Mouse (Mus musculus): ENCODE results near the gene Slc34a3. TPM values are rescaled to one million over a fixed set of nuclear protein-coding genes. Genes with fewer than 3 reads are reported as not detected.
"Not testable (repeated sequence)": the region's sequence is repeated elsewhere in the genome, so short reads cannot be mapped to it uniquely, and the experiment has no call there.

The Slc34a3 gene
- polyA plus RNA-seq, 1 experiment from 2014 or later, result 0.26 TPM

DNA sequence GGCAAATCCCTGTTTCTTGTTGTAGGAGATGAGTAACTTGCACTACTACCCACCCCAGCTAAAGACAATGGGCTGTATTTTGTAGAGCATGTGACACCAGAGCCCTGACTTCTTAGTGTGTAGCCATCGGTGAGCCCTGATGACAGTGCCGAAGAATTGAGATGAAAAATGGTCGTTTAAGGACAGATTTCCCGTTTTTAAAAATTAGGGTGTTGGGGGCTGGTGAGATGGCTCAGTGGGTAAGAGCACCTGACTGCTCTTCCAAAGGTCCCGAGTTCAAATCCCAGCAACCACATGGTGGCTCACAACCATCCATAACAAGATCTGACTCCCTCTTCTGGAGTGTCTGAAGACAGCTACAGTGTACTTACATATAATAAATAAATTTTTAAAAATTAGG lies 23.1 kb upstream of the Slc34a3 start:
- DNase-seq (ENCODE audit: low spot score); H3K36me3 ChIP-seq (ENCODE audit: control insufficient read depth, insufficient read depth, low read length); H3K4me3 ChIP-seq (ENCODE audit: low read depth, low read length); H3K9me3 ChIP-seq (ENCODE audit: control insufficient read depth, low read length); ATAC-seq (replicated peaks; ENCODE audit: low FRiP score, low TSS enrichment, low read depth); H3K27me3 ChIP-seq (replicated peaks; ENCODE audit: control insufficient read depth, insufficient read depth, low read length); H3K9ac ChIP-seq (ENCODE audit: low read length); H3K27ac ChIP-seq (ENCODE audit: low read depth); H3K4me2 ChIP-seq (ENCODE audit: low read length): not testable (repeated sequence)
- peaks cover 11% of the 10 kb centered on the region for H3K4me1 ChIP-seq (replicated peaks; ENCODE audit: control insufficient read depth, insufficient read depth, low read length)
- WGBS, result 86% methylated on average over 5 of the region's 5 CpGs

GRCm38 (mm10) chr2:25256443-25257109 lies 22.4 kb upstream of the Slc34a3 start:
- Histone ChIP-seq H3K4me2 (ENCODE audit: low read length) (peak overlapping the region; percentile 82), H3K4me1 (replicated peaks; ENCODE audit: control insufficient read depth, insufficient read depth, low read length) (peaks cover 11% of the 10 kb centered on the region), H3K9ac (ENCODE audit: low read length) (peak overlapping the region; percentile 81; the same call in 1 of the 2 replicates), H3K4me3 (ENCODE audit: low read depth, low read length) (peak overlapping the region; percentile 81)
- H3K9me3 ChIP-seq (ENCODE audit: control insufficient read depth, low read length); H3K36me3 ChIP-seq (ENCODE audit: control insufficient read depth, insufficient read depth, low read length); H3K27me3 ChIP-seq (replicated peaks; ENCODE audit: control insufficient read depth, insufficient read depth, low read length); ATAC-seq (replicated peaks; ENCODE audit: low FRiP score, low TSS enrichment, low read depth); DNase-seq (ENCODE audit: low spot score); H3K27ac ChIP-seq (ENCODE audit: low read depth): not testable (repeated sequence)
- whole genome bisulfite sequencing, result 60% methylated on average over 10 of the region's 12 CpGs

- Histone ChIP-seq H3K4me3 (ENCODE audit: low read depth, low read length) (peak within 1 kb of the TSS; percentile 81), H3K36me3 (ENCODE audit: control insufficient read depth, insufficient read depth, low read length) (peaks cover 10% of the 10 kb centered on the region; the same call in 1 of the 2 replicates), H3K9me3 (ENCODE audit: control insufficient read depth, low read length) (no peaks in the 10 kb centered on the region), H3K27ac (ENCODE audit: low read depth) (peak within 1 kb of the TSS; percentile 83), H3K4me2 (ENCODE audit: low read length) (peak within 1 kb of the TSS; percentile 82), H3K27me3 (replicated peaks; ENCODE audit: control insufficient read depth, insufficient read depth, low read length) (no peaks in the 10 kb centered on the region), H3K9ac (ENCODE audit: low read length) (peak within 1 kb of the TSS; percentile 81), H3K4me1 (replicated peaks; ENCODE audit: control insufficient read depth, insufficient read depth, low read length) (peaks cover 11% of the 10 kb centered on the region)
- under 1% methylated on average over 39 of the region's 39 CpGs for WGBS
- DNase-seq (ENCODE audit: low spot score) (peak; percentile 99), ATAC-seq (replicated peaks; ENCODE audit: low FRiP score, low TSS enrichment, low read depth) (peak; percentile 89)
Observed at GRCm38 (mm10) chr2:25255284-25255779, 21.2 kb upstream of the Slc34a3 start, which contains the start of gene Tmem203. Gene Tmem203, plus strand, starts transcription at chr2:25255439.

GRCm38 (mm10) chr2:25252331-25252730 lies 18.2 kb upstream of the Slc34a3 start:
- WGBS, result 91% methylated on average over 1 of the region's 1 CpGs
- H3K9ac ChIP-seq (ENCODE audit: low read length), result no peak overlapping the region
- ATAC-seq (replicated peaks; ENCODE audit: low FRiP score, low TSS enrichment, low read depth) (no peak), DNase-seq (ENCODE audit: low spot score) (no peak)
- H3K27ac ChIP-seq (ENCODE audit: low read depth), result no peak overlapping the region
- no peaks in the 10 kb centered on the region for H3K9me3 ChIP-seq (ENCODE audit: control insufficient read depth, low read length)
- peaks cover 11% of the 10 kb centered on the region for H3K4me1 ChIP-seq (replicated peaks; ENCODE audit: control insufficient read depth, insufficient read depth, low read length)
- no peaks in the 10 kb centered on the region for H3K27me3 ChIP-seq (replicated peaks; ENCODE audit: control insufficient read depth, insufficient read depth, low read length)
- H3K4me2 ChIP-seq (ENCODE audit: low read length), result no peak overlapping the region
- H3K36me3 ChIP-seq (ENCODE audit: control insufficient read depth, insufficient read depth, low read length), result peaks cover 33% of the 10 kb centered on the region
- no peak overlapping the region for H3K4me3 ChIP-seq (ENCODE audit: low read depth, low read length)

DNA sequence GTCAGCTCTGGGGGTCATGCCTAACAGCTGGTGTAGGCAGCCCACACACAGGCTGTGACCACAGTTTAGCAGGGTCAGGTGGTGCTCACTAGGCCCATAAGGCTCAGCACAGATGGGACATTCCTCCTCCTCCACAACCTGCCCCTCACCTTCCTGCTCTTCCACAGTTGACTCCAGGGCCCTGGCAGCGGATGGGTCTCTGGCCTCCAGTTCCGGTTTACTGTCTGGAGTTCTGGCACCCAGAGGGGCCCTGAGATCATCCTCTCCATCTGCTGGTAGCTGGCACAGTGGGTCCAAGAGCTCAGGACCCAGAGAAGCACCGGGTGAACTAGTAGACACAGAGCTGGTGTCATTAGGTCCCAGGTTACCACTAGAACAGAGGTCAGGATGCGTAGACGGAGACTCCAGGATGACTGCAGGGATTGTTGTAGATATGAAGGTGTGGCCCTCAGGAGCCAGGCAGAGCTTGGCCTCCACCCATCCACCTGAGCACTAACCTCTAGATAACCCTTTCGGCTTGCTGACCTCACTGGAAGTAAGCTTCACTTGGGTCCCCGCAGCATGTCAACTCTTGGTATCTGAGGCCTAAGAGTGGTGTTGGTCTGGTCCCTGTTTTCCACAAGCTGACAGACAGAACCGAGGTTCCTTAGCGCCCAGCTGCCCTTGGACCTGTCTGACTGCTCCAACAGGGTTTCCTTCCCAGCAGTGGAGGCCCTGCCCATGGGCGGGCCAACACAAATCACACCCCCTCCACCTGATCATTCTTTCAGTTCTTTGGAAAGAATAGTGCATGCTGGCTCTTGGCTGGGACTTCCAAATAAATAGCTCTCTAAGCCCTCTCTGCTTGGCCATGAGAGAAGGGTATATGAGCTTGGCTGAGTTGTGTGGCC lies 12.3 kb upstream of the Slc34a3 start, which contains the start of gene AL732309.1:
AL732309.1 (minus strand) TSS at position 681 of the 890 bp plus-strand sequence.
- no peak within 1 kb of the TSS for H3K4me2 ChIP-seq (ENCODE audit: low read length)
- H3K27me3 ChIP-seq (replicated peaks; ENCODE audit: control insufficient read depth, insufficient read depth, low read length), result peaks cover 17% of the 10 kb centered on the region
- no peak within 1 kb of the TSS for H3K4me3 ChIP-seq (ENCODE audit: low read depth, low read length)
- WGBS, result 85% methylated on average over 10 of the region's 10 CpGs
- H3K36me3 ChIP-seq (ENCODE audit: control insufficient read depth, insufficient read depth, low read length), result peaks cover 34% of the 10 kb centered on the region
- ATAC-seq (replicated peaks; ENCODE audit: low FRiP score, low TSS enrichment, low read depth) (no peak), DNase-seq (ENCODE audit: low spot score) (no peak)
- no peak within 1 kb of the TSS for H3K9ac ChIP-seq (ENCODE audit: low read length)
- H3K9me3 ChIP-seq (ENCODE audit: control insufficient read depth, low read length), result no peaks in the 10 kb centered on the region
- no peak within 1 kb of the TSS for H3K27ac ChIP-seq (ENCODE audit: low read depth)
- no peaks in the 10 kb centered on the region; the same call in 1 of the 2 replicates for H3K4me1 ChIP-seq (replicated peaks; ENCODE audit: control insufficient read depth, insufficient read depth, low read length)

DNA sequence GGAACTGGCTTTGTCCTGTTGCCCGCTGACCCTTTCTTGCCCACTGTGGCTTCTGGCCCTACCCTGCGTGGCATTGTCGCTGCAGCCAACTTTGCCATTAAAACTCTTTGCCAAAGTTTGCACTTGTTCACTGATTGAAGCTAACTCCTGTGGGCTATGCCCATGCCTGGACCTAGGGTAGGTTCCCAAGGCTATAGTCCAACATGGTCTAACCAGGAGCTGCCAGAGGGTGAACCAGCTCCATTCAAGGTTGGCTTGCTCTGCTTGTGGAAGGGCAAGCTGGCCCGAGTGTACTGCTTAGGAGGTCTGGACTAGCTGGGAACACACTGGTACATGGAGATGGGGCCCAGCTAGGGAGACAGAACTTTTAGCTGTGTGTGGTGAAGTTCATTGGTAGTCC lies 10.0 kb upstream of the Slc34a3 start:
- ATAC-seq (replicated peaks; ENCODE audit: low FRiP score, low TSS enrichment, low read depth), result no peak
- Histone ChIP-seq H3K9me3 (ENCODE audit: control insufficient read depth, low read length) (no peaks in the 10 kb centered on the region), H3K27me3 (replicated peaks; ENCODE audit: control insufficient read depth, insufficient read depth, low read length) (peaks cover 22% of the 10 kb centered on the region), H3K36me3 (ENCODE audit: control insufficient read depth, insufficient read depth, low read length) (peaks cover 19% of the 10 kb centered on the region), H3K4me1 (replicated peaks; ENCODE audit: control insufficient read depth, insufficient read depth, low read length) (peaks cover 6% of the 10 kb centered on the region; the same call in 1 of the 2 replicates), H3K9ac (ENCODE audit: low read length) (no peak overlapping the region), H3K4me2 (ENCODE audit: low read length) (no peak overlapping the region), H3K4me3 (ENCODE audit: low read depth, low read length) (no peak overlapping the region), H3K27ac (ENCODE audit: low read depth) (no peak overlapping the region)
- WGBS, result 89% methylated on average over 4 of the region's 4 CpGs
- no peak for DNase-seq (ENCODE audit: low spot score)

DNA sequence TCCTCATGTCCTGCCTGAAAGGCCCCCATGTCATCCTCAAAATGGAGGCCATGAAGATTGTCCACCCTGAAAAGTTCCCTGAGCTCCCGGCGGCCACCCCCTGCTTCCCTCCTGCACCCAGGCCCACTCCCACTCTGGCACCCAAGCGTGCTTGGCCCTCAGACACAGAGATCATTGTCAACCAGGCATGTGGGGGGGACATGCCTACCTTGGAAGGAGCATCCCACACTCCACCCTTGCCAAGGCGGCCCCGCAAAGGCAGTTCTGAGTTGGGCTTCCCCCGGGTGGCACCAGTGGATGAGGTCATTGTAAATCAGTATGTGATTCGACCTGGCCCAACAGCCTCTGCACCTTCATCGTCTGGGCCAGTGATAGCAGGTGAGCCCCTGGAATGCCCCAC lies 9.2 kb upstream of the Slc34a3 start:
- DNase-seq (ENCODE audit: low spot score) (no peak), ATAC-seq (replicated peaks; ENCODE audit: low FRiP score, low TSS enrichment, low read depth) (no peak)
- Histone ChIP-seq H3K27me3 (replicated peaks; ENCODE audit: control insufficient read depth, insufficient read depth, low read length) (peaks cover 22% of the 10 kb centered on the region), H3K9me3 (ENCODE audit: control insufficient read depth, low read length) (no peaks in the 10 kb centered on the region), H3K9ac (ENCODE audit: low read length) (no peak overlapping the region), H3K4me2 (ENCODE audit: low read length) (no peak overlapping the region), H3K4me1 (replicated peaks; ENCODE audit: control insufficient read depth, insufficient read depth, low read length) (peaks cover 6% of the 10 kb centered on the region; the same call in 1 of the 2 replicates), H3K27ac (ENCODE audit: low read depth) (no peak overlapping the region), H3K36me3 (ENCODE audit: control insufficient read depth, insufficient read depth, low read length) (peaks cover 13% of the 10 kb centered on the region), H3K4me3 (ENCODE audit: low read depth, low read length) (no peak overlapping the region)
- WGBS, result 69% methylated on average over 8 of the region's 8 CpGs

DNA sequence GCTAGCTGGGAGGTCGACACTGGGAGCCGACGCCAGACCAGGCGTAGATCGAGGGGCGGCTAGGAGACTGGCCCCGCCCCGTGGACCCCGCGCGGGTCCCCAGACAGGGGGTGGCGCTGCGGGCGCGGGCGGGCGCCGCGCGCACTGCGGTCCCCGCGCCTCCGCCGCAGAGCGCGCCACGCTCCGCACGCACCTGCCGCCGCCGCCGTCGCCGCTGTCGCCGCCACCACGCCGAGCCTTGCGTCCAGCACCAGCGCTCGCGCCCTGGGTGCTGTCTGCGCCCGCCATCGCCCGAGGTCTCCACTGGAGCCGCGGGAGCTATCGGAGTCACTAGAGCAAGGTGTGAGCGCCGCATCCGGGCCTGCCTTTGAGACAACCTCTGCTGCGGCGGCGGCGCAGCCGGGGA lies 7.9 kb upstream of the Slc34a3 start, which contains the start of the genes Rnf208 and Cysrt1:
Rnf208 (plus strand) TSS at position 155 of the 406 bp plus-strand sequence.
Cysrt1 (minus strand) TSS at position 352 of the 406 bp plus-strand sequence.
- H3K27ac ChIP-seq (ENCODE audit: low read depth), result no peak within 1 kb of the TSS
- no peak; the same call in 1 of the 2 replicates for ATAC-seq (replicated peaks; ENCODE audit: low FRiP score, low TSS enrichment, low read depth)
- H3K36me3 ChIP-seq (ENCODE audit: control insufficient read depth, insufficient read depth, low read length), result peaks cover 8% of the 10 kb centered on the region; the same call in 1 of the 2 replicates
- H3K4me1 ChIP-seq (replicated peaks; ENCODE audit: control insufficient read depth, insufficient read depth, low read length), result peaks cover 6% of the 10 kb centered on the region; the same call in 1 of the 2 replicates
- DNase-seq (ENCODE audit: low spot score), result no peak
- peak within 1 kb of the TSS; percentile 94 for H3K4me2 ChIP-seq (ENCODE audit: low read length)
- peak within 1 kb of the TSS; percentile 48 for H3K4me3 ChIP-seq (ENCODE audit: low read depth, low read length)
- under 1% methylated on average over 36 of the region's 59 CpGs for WGBS
- H3K9me3 ChIP-seq (ENCODE audit: control insufficient read depth, low read length), result no peaks in the 10 kb centered on the region
- H3K9ac ChIP-seq (ENCODE audit: low read length), result peak within 1 kb of the TSS; percentile 43
- H3K27me3 ChIP-seq (replicated peaks; ENCODE audit: control insufficient read depth, insufficient read depth, low read length), result peaks cover 22% of the 10 kb centered on the region

Measured in intestine, embryonic 14.5 days (tissue).